7 mouse cellular contexts compared by ENCODE assay signal in genomic region chr5:148615706-148616366, GRCm38 (mm10).
DNase-seq lines count a peak whose midpoint lies in the region; ATAC-seq lines count a peak whose summit lies in the region.

No protein-coding gene starts in this region.

- DNase-seq in left cerebral cortex, postnatal 10 days (ENCODE audit: extremely low spot score in 1 of 2, low spot score in 2 of 2): peak; percentile 21 to 80
- DNase-seq in left cerebral cortex, adult 11 months (ENCODE audit: low spot score): no peak
- DNase-seq in embryonic facial prominence, embryonic 10.5 days (ENCODE audit: low spot score): peak; percentile 55
- peak; percentile 76 for DNase-seq in hindbrain, embryonic 10.5 days (ENCODE audit: low spot score)
- no peak for DNase-seq in adrenal gland, postnatal 36 days
- no peak for DNase-seq in gastrocnemius, postnatal 25 days

- H3K9ac ChIP-seq in midbrain, embryonic 13.5 days (replicated peaks): no peak overlapping the region

- ATAC-seq in midbrain, embryonic 13.5 days: peak; percentile 88

- peaks cover 16% of the 10 kb centered on the region for H3K4me1 ChIP-seq in embryonic facial prominence, embryonic 10.5 days
- peaks cover 14% of the 10 kb centered on the region for H3K4me1 ChIP-seq in hindbrain, embryonic 10.5 days (replicated peaks)
- peaks cover 15% of the 10 kb centered on the region for H3K4me1 ChIP-seq in midbrain, embryonic 13.5 days (replicated peaks)

- intact Hi-C loops in left cerebral cortex, postnatal 10 days (cut with DNase I): no loop called here

- no peaks in the 10 kb centered on the region for H3K27me3 ChIP-seq in embryonic facial prominence, embryonic 10.5 days (replicated peaks; ENCODE audit: low read depth, poor library complexity, severe bottlenecking)
- H3K27me3 ChIP-seq in hindbrain, embryonic 10.5 days (ENCODE audit: insufficient read depth, poor library complexity, severe bottlenecking): no peaks in the 10 kb centered on the region
- H3K27me3 ChIP-seq in midbrain, embryonic 13.5 days: no peaks in the 10 kb centered on the region

- H3K9me3 ChIP-seq in embryonic facial prominence, embryonic 10.5 days: peaks cover 8% of the 10 kb centered on the region; the same call in 1 of the 2 replicates
- peaks cover 12% of the 10 kb centered on the region; the same call in 1 of the 2 replicates for H3K9me3 ChIP-seq in hindbrain, embryonic 10.5 days
- no peaks in the 10 kb centered on the region; the same call in 1 of the 2 replicates for H3K9me3 ChIP-seq in midbrain, embryonic 13.5 days

- peak overlapping the region; percentile 72 for H3K27ac ChIP-seq in embryonic facial prominence, embryonic 10.5 days (replicated peaks)
- peak overlapping the region; percentile 85 for H3K27ac ChIP-seq in hindbrain, embryonic 10.5 days
- peak overlapping the region; percentile 62 for H3K27ac ChIP-seq in midbrain, embryonic 13.5 days

- H3K36me3 ChIP-seq in embryonic facial prominence, embryonic 10.5 days (replicated peaks): no peaks in the 10 kb centered on the region
- H3K36me3 ChIP-seq in hindbrain, embryonic 10.5 days: no peaks in the 10 kb centered on the region
- H3K36me3 ChIP-seq in midbrain, embryonic 13.5 days: no peaks in the 10 kb centered on the region

- H3K4me2 ChIP-seq in midbrain, embryonic 13.5 days (replicated peaks): no peak overlapping the region

- no peak overlapping the region for H3K4me3 ChIP-seq in embryonic facial prominence, embryonic 10.5 days
- no peak overlapping the region for H3K4me3 ChIP-seq in hindbrain, embryonic 10.5 days
- no peak overlapping the region for H3K4me3 ChIP-seq in midbrain, embryonic 13.5 days (replicated peaks)

- WGBS in embryonic facial prominence, embryonic 10.5 days: 60% methylated on average over 10 of the region's 10 CpGs
- 46% methylated on average over 10 of the region's 10 CpGs for WGBS in hindbrain, embryonic 10.5 days
- 33% methylated on average over 10 of the region's 10 CpGs for WGBS in midbrain, embryonic 13.5 days

Comparison
In these comparisons a context has a peak if more than half of its experiments do, and no peak if none do; other contexts are left out.
1. DNase-seq: peak in left cerebral cortex, postnatal 10 days (2 of 2), embryonic facial prominence, embryonic 10.5 days (single experiment) and hindbrain, embryonic 10.5 days (single experiment); none in left cerebral cortex, adult 11 months (single experiment), adrenal gland, postnatal 36 days (0 of 2) and gastrocnemius, postnatal 25 days (single experiment).
2. Peak in every context shown above with its lines, with median percentiles within 50 percentile points of each other: H3K27ac ChIP-seq.